Mouse (Mus musculus) lung, embryonic 16.5 days (tissue): ENCODE results near the gene Ell2. TPM values are rescaled to one million over a fixed set of nuclear protein-coding genes. Genes with fewer than 3 reads are reported as not detected.
A peak's percentile ranks its signal among the peaks of the same experiment; 100 is the strongest.
"Not testable (repeated sequence)": the region's sequence is repeated elsewhere in the genome, so short reads cannot be mapped to it uniquely, and the experiment has no call there.

ENCODE experiments used
- ATAC-seq: fragments of 200-750 bp; cut with Nextera tagmentation; 2 replicates; pipeline ENCODE4 v1.8.0; 2017; ENCODE audit warnings: low read depth, mild to moderate bottlenecking, moderate library complexity
- H3K27ac ChIP-seq: fragments of 300-500 bp; sonication (generic); 2 replicates; pipeline ENCODE4 v1.5.1; 2014; ENCODE audit warnings: mild to moderate bottlenecking, control low read depth, low read length
- H3K27me3 ChIP-seq: fragments of 300-500 bp; sonication (generic); 2 replicates; pipeline ENCODE4 v1.6.1; 2014; ENCODE audit warnings: low read depth, low read length, mixed read lengths; ENCODE audit not compliant: control insufficient read depth, insufficient read depth
- H3K36me3 ChIP-seq: fragments of 300-500 bp; sonication (generic); 2 replicates; pipeline ENCODE4 v1.6.1; 2014; ENCODE audit warnings: low read length; ENCODE audit not compliant: control insufficient read depth, insufficient read depth
- H3K4me1 ChIP-seq: fragments of 300-500 bp; sonication (generic); replicated peaks from 2 replicates; pipeline ENCODE4 v1.6.1; 2014; ENCODE audit warnings: low read length, mixed read lengths; ENCODE audit not compliant: control insufficient read depth, insufficient read depth
- H3K4me2 ChIP-seq: fragments of 300-500 bp; sonication (generic); 2 replicates; pipeline ENCODE4 v1.6.1; 2014; ENCODE audit warnings: low read depth, low read length, control low read depth
- H3K4me3 ChIP-seq: fragments of 300-500 bp; sonication (generic); 2 replicates; pipeline ENCODE4 v1.5.1; 2014; ENCODE audit warnings: mild to moderate bottlenecking, low read length, control low read depth
- H3K9ac ChIP-seq: fragments of 300-500 bp; sonication (generic); 2 replicates; pipeline ENCODE4 v1.6.1; 2014; ENCODE audit warnings: low read length, control low read depth
- H3K9me3 ChIP-seq: fragments of 300-500 bp; sonication (generic); 2 replicates; pipeline ENCODE4 v1.6.1; 2016; ENCODE audit warnings: low read length; ENCODE audit not compliant: control insufficient read depth
- WGBS: fragments of 180-500 bp; shearing (Covaris S2); extraction: QIAGEN DNeasy Blood & Tissue Kit; methylation state at CpG from one replicate; pipeline ENCODE4 v1.1.7; 2014; 5-methylcytosine and 5-hydroxymethylcytosine counted together
- polyA plus RNA-seq: library from polyadenylated mRNA; unstranded; fragments of >200 nt; fragmentation: Nextera tagmentation; extraction: Ambion mirVana; gene quantifications from 2 replicates; pipeline ENCODE4 v1.2.1, GENCODE M21; 2015

Ell2 gene
- polyA plus RNA-seq, 1 experiment from 2014 or later: 7.5 TPM

GRCm38 (mm10) chr13:75709026-75709778 lies 2.6 kb downstream of the Ell2 start:
- Histone ChIP-seq H3K4me2 (peak overlapping the region; percentile 68), H3K4me1 (0 out of 2 replicates have a peak, but pooled peaks cover 2% of the 10 kb centered on the region), H3K27ac (no peak overlapping the region), H3K4me3 (peak overlapping the region; percentile 82), H3K9ac (no peak overlapping the region), H3K9me3 (no peaks in the 10 kb centered on the region), H3K36me3 (no peaks in the 10 kb centered on the region), H3K27me3 (no peaks in the 10 kb centered on the region)
- WGBS: 39% methylated on average over 4 of the region's 4 CpGs
- no peak for ATAC-seq

GRCm38 (mm10) chr13:75710152-75710551 lies 3.6 kb downstream of the Ell2 start:
- H3K27ac ChIP-seq: no peak overlapping the region
- no peaks in the 10 kb centered on the region for H3K36me3 ChIP-seq
- 65% methylated on average over 6 of the region's 6 CpGs for WGBS
- H3K4me1 ChIP-seq: 0 out of 2 replicates have a peak, but pooled peaks cover 2% of the 10 kb centered on the region
- no peak for ATAC-seq
- no peaks in the 10 kb centered on the region for H3K9me3 ChIP-seq
- H3K9ac ChIP-seq: no peak overlapping the region
- no peak overlapping the region for H3K4me3 ChIP-seq
- no peaks in the 10 kb centered on the region for H3K27me3 ChIP-seq
- H3K4me2 ChIP-seq: peak overlapping the region; percentile 68; the same call in 1 of the 2 replicates

GRCm38 (mm10) chr13:75711517-75711916 lies 5.0 kb downstream of the Ell2 start:
- not testable (repeated sequence) for H3K9ac ChIP-seq, H3K27ac ChIP-seq, ATAC-seq, H3K4me2 ChIP-seq, H3K9me3 ChIP-seq, H3K27me3 ChIP-seq, H3K36me3 ChIP-seq, H3K4me3 ChIP-seq, H3K4me1 ChIP-seq
- WGBS: 99% methylated on average over 3 of the region's 4 CpGs

GRCm38 (mm10) chr13:75712544-75712943 lies 6.0 kb downstream of the Ell2 start:
- not testable (repeated sequence) for H3K4me1 ChIP-seq, H3K9ac ChIP-seq, H3K9me3 ChIP-seq, H3K27me3 ChIP-seq, H3K4me3 ChIP-seq, ATAC-seq, H3K4me2 ChIP-seq, H3K27ac ChIP-seq, H3K36me3 ChIP-seq
- WGBS: 92% methylated on average over 5 of the region's 5 CpGs

GRCm38 (mm10) chr13:75714407-75714806 lies 7.8 kb downstream of the Ell2 start:
- 82% methylated on average over 6 of the region's 6 CpGs for WGBS

GRCm38 (mm10) chr13:75717638-75718302 lies 11.2 kb downstream of the Ell2 start:
- ATAC-seq: no peak
- Histone ChIP-seq H3K36me3 (no peaks in the 10 kb centered on the region), H3K27ac (no peak overlapping the region), H3K27me3 (no peaks in the 10 kb centered on the region), H3K9ac (no peak overlapping the region), H3K9me3 (no peaks in the 10 kb centered on the region), H3K4me1 (no peaks in the 10 kb centered on the region), H3K4me2 (no peak overlapping the region), H3K4me3 (no peak overlapping the region)
- WGBS: 67% methylated on average over 3 of the region's 3 CpGs

More at GRCm38 (mm10) chr13:75714407-75714806, 7.8 kb downstream of the Ell2 start:
- H3K4me1 ChIP-seq: no peaks in the 10 kb centered on the region
- no peaks in the 10 kb centered on the region for H3K9me3 ChIP-seq
- no peaks in the 10 kb centered on the region for H3K36me3 ChIP-seq
- H3K9ac ChIP-seq: no peak overlapping the region
- no peak overlapping the region for H3K4me3 ChIP-seq
- no peak for ATAC-seq
- no peaks in the 10 kb centered on the region for H3K27me3 ChIP-seq
- H3K27ac ChIP-seq: no peak overlapping the region
- H3K4me2 ChIP-seq: no peak overlapping the region

- Histone ChIP-seq H3K27ac (no peak overlapping the region), H3K4me3 (no peak overlapping the region), H3K4me2 (no peak overlapping the region)
These were observed 11.8 kb downstream of the Ell2 start for GRCm38 (mm10) chr13:75718376-75718775.

GRCm38 (mm10) chr13:75719645-75720044 lies 13.1 kb downstream of the Ell2 start:
- Histone ChIP-seq H3K4me1 (no peaks in the 10 kb centered on the region), H3K27ac (no peak overlapping the region), H3K36me3 (no peaks in the 10 kb centered on the region), H3K27me3 (no peaks in the 10 kb centered on the region), H3K4me3 (no peak overlapping the region), H3K9me3 (no peaks in the 10 kb centered on the region), H3K9ac (no peak overlapping the region), H3K4me2 (no peak overlapping the region)
- 69% methylated on average over 4 of the region's 4 CpGs for WGBS
- no peak for ATAC-seq

More at GRCm38 (mm10) chr13:75718376-75718775, 11.8 kb downstream of the Ell2 start:
- Histone ChIP-seq H3K9ac (no peak overlapping the region), H3K36me3 (no peaks in the 10 kb centered on the region), H3K27me3 (no peaks in the 10 kb centered on the region), H3K9me3 (no peaks in the 10 kb centered on the region), H3K4me1 (no peaks in the 10 kb centered on the region)
- ATAC-seq: no peak

- ATAC-seq: no peak
- no peak overlapping the region for H3K9ac ChIP-seq
- no peak overlapping the region for H3K4me2 ChIP-seq
- H3K27ac ChIP-seq: no peak overlapping the region
- H3K27me3 ChIP-seq: no peaks in the 10 kb centered on the region
- H3K9me3 ChIP-seq: no peaks in the 10 kb centered on the region
- no peaks in the 10 kb centered on the region for H3K4me1 ChIP-seq
- H3K4me3 ChIP-seq: no peak overlapping the region
- H3K36me3 ChIP-seq: no peaks in the 10 kb centered on the region
- WGBS: 73% methylated on average over 4 of the region's 4 CpGs
These were observed 20.2 kb downstream of the Ell2 start for GRCm38 (mm10) chr13:75726569-75727373.
